Mouse (Mus musculus): Measurements from ENCODE around the gene Ptx3. TPM values are rescaled to one million over a fixed set of nuclear protein-coding genes. Genes with fewer than 3 reads are reported as not detected.

Gene Ptx3
- total RNA-seq (2023) = not detected

DNA sequence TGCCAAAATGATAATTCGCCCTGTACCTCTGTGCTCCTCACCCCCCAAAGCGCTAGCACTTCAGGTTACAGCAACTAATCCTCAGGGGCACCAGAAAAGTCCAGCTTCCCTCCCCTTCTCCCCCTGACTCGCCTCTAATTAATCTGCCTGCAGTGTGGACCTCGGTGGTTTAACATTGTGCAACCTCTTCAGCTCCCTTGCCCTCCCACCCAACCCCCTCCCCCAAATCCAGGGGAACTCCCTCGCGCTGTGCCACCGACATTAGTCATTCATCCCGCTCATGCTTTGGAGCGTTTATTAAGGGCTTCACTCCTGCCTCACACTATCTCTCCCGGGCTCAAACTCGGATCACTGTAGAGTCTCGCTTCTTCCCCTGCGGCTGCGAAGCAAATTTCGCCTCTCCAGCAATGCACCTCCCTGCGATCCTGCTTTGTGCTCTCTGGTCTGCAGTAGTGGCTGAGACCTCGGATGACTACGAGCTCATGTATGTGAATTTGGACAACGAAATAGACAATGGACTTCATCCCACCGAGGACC is at the start of gene Ptx3:
TSS of gene Ptx3 (plus strand) at position 256 of the 537 bp plus-strand sequence.

Other genes with a start within 250 kb of the Ptx3 start
- not detected for gene Veph1, start 76.9 kb downstream of the Ptx3 start, total RNA-seq (2023)